Mouse (Mus musculus) megakaryocyte progenitor cell, adult 5-6 weeks (primary cell): ENCODE results near the gene Foxf2. TPM values are rescaled to one million over a fixed set of nuclear protein-coding genes. Genes with fewer than 3 reads are reported as not detected.

Experiments
- ATAC-seq: replicated peaks from 2 replicates; pipeline ENCODE4 v1.8.0; 2016; ENCODE audit warnings: mild to moderate bottlenecking, moderate TSS enrichment, inconsistent platforms; ENCODE audit not compliant: poor library complexity
- total RNA-seq, 2 experiments: library from RNA; stranded (forward) in 1 of 2; stranded (reverse) in 1 of 2; fragments of 157-497, 149-512 nt in 1 of 2; fragments of 200-1000 nt in 1 of 2; gene quantifications; 2 replicates each; pipeline versions ENCODE4 v1.2.3 to v1.2.4; 2015 to 2017

Foxf2 gene
- total RNA-seq, 2 experiments from 2014 or later = not detected

GRCm38 (mm10) chr13:31667919-31668524, 42.4 kb downstream of the Foxf2 start:
- ATAC-seq = no peak

- no peak for ATAC-seq
These were observed 46.5 kb downstream of the Foxf2 start for GRCm38 (mm10) chr13:31672093-31672492.

Other genes with a start within 250 kb of the Foxf2 start
- not detected in 2 replicates for gene Foxq1, start 69.7 kb upstream of the Foxf2 start, total RNA-seq (2015)
- 0.10 TPM in 1 of 2 replicates, not detected in the other for gene Foxq1, start 69.7 kb upstream of the Foxf2 start, total RNA-seq (2017)
- not detected in 2 replicates for gene A530084C06Rik, start 66.5 kb upstream of the Foxf2 start, total RNA-seq (2015)
- gene A530084C06Rik, start 66.5 kb upstream of the Foxf2 start, total RNA-seq (2017) = not detected in 2 replicates
- 0.02 TPM in 1 of 2 replicates, not detected in the other for gene Foxc1, start 180.8 kb downstream of the Foxf2 start, total RNA-seq (2015)
- gene Foxc1, start 180.8 kb downstream of the Foxf2 start, total RNA-seq (2017) = not detected in 2 replicates